Mouse (Mus musculus) spleen, postnatal 14 days (tissue): Measurements from ENCODE around the gene Alkbh1.

Experiments
- DNase-seq, 2 experiments: peaks; one replicate each; pipeline ENCODE4 v3.0.0; 2021 to 2022; ENCODE audit warnings: low spot score in 2 of 2

Gene Alkbh1

GRCm38 (mm10) chr12:87418921-87419320, 24.9 kb downstream of the Alkbh1 start:
- DNase-seq = no peak

- peak; percentile 13 to 41 for DNase-seq
Measured at GRCm38 (mm10) chr12:87416690-87417089, 27.1 kb downstream of the Alkbh1 start.

GRCm38 (mm10) chr12:87415358-87415757, 28.5 kb downstream of the Alkbh1 start:
- DNase-seq = no peak

DNA sequence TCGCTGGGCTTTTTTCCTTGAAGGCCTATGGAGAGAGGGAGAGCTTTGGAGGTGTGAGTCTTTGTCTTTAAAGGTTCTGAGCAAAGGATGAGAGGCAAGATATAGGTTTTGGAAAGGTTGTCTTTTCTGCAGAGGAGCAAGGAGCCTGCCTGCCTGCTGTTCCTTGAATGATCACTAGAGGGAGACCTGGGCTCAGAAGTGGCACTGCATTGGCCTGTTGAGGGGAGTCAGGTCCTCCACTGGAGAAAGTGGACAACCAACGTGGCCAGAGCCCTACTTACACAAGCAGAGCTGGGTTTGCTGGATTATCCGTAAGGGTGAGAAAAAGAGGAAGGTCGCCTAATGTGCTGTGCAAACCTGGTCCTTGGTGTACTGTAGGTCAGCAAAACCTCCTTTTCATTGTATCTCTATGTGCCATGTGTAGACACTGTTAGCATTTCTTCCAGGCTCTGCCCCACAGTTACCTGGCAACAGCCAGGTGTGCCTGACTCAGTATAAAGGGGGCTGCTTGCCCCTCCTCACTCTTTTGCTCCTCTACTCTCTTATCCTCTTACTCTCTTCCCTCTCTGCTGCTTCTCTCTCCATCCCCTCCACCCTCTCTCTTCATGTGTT, 30.5 kb downstream of the Alkbh1 start:
- DNase-seq = peak; percentile 42 to 61

GRCm38 (mm10) chr12:87410999-87411398, 32.8 kb downstream of the Alkbh1 start:
- DNase-seq = no peak

GRCm38 (mm10) chr12:87409123-87409522, 34.7 kb downstream of the Alkbh1 start:
- DNase-seq = no peak

DNA sequence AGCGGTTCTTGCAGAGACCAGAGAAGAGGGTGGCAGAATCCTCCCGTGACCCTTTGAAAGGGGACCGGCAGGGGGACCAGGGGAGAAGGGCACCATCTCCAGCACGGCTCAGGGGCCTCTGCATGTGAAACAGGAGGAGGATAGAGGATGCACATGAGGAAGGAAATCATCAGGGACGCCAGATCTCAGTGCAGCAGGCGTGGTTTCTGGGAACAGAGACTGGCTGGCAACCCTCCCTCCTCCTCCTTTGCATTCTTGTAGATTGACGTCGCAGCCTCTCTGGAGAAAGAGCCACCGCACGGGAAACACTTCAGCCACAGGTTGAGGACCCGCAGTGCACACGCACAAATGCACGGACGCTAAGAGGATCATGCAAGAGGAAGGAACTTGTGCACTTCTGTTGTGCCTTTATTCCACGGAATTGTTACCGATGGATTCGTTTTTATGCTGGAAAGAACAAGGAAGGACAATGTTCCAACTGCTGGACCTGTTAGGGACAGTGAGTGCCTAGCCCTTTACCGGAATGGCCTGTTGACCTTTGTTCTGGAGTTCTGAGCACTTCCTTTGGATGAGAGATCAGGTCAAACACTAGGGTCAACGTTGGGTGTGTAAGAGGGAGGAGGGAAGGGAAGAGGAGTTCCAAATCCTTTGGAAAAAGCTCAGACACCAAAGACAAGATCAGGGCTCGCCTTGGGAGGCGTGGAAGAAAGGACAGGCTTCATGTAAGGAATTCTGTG, 35.8 kb downstream of the Alkbh1 start:
- no peak for DNase-seq

DNA sequence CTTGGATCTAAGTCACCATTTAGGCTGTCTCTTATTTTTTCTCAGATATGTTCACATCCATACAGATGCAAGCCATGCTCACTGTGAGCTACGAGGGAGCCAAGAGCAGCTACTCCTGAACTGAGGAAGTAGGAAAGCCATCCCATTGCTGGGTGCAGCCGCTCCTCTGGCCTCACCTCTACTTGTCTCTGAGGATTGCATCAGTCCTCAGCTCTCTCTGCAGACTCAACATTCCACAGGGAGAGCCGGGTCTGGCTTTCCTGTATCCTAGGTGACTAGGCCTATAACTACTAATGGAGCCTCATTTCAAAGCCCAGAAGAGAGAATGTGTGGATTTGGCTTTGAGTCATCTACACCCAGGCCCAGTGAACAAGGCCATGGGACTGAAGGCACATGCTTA, 38.1 kb downstream of the Alkbh1 start:
- no peak for DNase-seq

GRCm38 (mm10) chr12:87405165-87405564, 38.7 kb downstream of the Alkbh1 start:
- DNase-seq = no peak

DNA sequence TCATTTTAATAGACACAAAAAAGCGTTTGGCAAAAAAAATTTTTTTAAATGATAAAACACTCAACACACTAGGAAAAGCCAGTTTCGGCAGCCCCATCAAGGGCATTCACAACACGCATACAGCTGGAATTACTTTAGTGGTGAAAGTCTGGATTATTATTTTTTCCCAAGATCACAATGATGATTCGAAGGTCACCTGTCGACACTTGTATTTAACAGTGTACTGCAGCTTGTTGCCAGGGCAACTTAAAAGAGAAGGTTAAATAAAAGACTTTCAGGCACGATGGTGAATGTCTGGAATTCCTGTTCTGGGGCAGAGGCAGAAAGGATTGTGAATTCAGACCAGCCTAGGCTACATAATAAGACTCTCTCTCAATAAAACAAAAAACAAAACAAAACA, 41.9 kb downstream of the Alkbh1 start:
- no peak for DNase-seq

DNA sequence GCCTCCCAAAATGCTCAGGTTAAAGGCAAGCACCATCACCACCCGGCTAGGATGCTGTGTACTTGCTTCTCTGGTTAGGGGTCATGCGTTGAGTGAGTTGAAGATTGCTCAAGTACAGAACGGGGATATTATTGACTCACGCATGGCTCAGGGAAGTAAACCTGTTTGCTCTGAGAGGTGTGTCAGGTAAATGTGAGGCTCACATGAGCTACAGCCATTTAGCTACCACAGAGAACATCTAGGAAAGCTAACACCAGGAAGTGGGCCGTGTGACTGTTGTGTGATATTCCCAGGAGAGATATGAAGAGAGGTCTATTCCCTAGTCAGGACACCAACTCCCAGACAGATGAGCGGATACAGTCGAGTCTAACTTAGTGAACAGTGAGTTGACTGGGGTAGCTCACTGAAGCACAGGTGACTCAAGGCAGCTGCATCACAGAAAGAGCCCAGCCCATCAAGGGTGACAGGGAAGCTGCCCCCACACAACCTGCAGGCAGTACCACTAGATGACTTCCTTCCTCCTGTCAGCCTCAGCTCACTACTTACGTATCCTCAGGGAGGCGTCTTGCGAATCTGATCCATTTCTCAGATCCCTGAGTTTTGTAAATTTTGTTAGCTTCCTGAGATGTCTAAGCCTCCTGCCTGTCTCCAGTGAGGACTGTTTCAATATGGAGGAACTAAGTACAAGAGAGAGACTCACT, 44.5 kb downstream of the Alkbh1 start:
- no peak for DNase-seq

GRCm38 (mm10) chr12:87397811-87398417, 45.9 kb downstream of the Alkbh1 start:
- no peak for DNase-seq

GRCm38 (mm10) chr12:87397126-87397525, 46.7 kb downstream of the Alkbh1 start:
- no peak for DNase-seq

DNA sequence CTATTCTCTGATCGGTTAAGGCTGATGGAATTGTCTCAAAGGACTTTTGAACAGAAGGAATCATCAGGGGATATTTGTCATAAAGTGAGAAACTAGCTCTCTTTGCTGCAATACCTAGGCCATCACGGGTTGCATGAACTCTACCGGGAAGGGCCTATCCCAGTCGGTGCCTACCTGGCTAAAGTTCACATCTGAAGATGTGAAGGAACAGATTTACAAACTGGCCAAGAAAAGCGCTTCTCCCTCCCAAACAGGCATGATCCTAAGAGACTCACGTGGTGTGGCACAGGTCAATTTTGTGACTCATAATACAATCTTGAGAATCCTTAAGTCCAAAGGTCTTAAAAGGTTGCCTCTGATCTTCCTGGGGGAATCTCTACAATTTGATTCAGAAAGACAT, 49.5 kb downstream of the Alkbh1 start:
- no peak for DNase-seq

DNA sequence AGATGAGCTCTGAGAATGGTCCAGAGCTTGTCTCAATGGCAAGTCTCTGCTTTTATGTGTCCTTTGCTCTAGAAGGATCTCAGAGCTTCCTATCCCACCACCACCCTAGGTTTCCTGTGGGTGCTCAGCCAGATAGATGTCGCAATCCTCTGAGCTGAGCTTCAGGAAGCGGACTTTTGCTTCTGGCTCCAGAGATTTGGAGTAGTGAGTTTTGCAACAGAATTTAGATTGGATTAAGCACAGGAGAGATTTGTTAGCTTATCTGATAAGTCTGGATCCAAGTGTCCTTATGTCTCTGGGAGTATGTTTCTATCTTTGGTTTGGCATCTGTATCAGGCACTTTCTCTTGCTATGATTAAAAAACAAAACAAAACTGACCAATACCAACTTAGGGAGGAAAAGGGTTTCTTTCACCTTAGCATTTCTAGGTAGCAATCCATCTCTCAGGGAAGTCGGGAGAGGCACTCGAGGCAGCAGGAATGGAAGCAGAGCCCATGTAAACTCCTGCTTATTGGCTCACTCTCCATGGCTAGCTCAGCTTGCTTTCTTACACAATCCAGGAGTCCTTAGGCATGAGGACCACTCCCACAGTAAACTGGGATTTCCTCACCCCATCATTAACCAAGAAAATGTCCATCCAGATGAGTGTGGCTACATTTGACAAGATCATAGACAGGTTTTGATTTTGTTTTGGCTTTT, 50.2 kb downstream of the Alkbh1 start:
- no peak for DNase-seq

- DNase-seq = no peak
Measured at GRCm38 (mm10) chr12:87391355-87391754, 52.5 kb downstream of the Alkbh1 start.

GRCm38 (mm10) chr12:87389231-87389630, 54.6 kb downstream of the Alkbh1 start:
- no peak for DNase-seq

DNA sequence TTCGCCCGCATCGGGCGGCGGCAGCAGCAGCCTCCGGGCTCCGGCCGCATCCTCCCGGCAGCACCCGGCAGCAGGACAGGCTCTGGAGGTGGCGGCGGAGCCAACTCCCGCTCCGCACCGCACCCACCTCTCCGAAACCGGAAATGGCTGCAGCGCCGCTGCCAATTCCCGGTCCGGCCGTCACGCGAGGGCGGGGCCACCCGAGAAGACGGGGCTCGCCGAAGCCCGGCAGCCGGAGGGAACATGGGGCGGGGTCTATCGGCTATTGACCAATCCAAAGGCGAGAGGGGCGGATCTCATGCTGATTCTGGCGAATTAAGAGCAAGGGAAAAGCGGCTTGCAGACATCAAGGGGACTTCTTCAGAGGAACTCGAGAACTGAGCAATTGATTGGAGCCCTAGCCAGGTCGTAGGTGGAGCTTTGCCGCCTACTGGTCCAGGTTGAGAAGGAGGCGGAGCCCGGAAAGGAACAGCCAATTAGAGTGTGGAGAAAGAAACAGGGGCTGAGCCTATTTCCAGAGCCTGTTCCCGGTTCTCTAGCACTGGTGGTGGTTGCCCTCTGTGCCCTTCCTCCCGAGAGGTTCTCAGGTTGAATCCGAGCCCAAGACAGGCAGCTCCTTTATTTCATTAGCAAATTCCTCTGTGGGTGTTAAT, 55.6 kb downstream of the Alkbh1 start, which contains the start of gene Sptlc2:
Sptlc2 (minus strand) TSS at position 234 of the 653 bp plus-strand sequence.
- peak; percentile 98 to 99 for DNase-seq

DNA sequence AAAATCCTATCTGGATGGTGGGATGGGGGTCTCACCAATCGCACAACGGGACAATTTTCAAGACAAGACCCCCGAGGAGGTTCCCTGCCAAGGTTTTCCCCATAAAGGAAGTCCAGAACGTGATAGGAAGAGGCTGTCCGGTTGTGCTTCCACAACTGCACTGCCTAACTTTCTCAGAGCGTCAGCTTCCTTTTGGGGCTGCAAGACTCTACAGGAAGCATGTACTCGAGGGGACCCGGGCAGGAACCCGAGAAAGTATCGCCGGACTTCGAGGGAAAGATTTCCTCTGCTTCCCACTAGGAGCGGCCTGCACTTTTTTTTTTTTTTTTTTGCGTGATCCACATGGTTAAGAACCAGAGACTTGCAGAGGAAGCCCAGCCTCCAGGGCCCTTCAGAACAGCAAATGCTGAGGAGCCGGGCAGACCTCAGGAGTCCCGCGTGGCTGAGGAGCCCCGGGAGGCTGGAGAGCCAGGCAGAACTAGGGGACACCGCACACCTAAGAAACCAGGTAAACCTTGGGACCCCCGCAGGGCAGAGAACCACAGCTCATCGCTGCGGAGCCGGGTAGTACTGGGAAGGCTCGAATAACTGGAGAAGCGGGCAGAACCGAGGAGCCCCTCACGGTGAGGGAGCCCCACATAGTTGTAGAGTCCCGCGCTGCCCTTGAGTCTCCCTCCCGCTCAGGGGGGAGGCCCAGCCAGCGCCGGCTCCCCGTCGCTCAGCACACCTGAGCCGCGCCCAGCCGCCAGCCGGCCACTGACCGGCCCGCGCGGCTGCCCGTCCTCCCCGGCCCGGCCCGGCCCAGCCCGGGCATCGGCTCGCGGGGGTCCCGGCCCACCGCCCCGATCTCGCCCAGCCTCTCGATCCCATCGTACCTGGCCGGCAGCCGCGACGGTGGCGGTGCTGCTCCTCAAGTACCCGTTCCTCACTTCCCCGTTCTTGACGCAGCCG, 56.4 kb downstream of the Alkbh1 start:
- DNase-seq = peak in 1 of 2 experiments; percentile 8

DNA sequence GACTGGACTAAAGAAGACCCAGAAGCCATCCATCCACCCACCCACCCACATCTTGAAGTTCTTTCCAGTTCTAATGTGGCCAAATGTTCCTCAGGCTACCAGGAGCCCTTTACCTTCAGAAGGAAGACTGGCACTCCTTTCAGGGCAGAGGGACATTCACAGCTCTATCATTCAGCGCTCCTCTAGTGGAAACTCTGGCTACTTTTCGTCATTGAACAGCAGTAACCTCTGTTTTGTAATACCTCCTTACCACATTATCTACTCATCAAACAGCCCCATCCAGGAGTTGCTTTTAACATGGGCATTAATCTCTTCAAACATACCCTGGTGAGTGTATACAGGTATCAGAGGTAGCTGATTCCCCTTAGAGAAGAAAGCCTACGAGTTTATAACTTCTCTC, 58.8 kb downstream of the Alkbh1 start:
- DNase-seq = no peak
